Mouse (Mus musculus) MEL (cell line): ENCODE results near the gene Epb41l2. TPM values are rescaled to one million over a fixed set of nuclear protein-coding genes. Genes with fewer than 3 reads are reported as not detected.

Source experiments
- DNase-seq: peaks from one replicate; pipeline ENCODE4 v3.0.0; 2011; ENCODE audit warnings: low read depth, low spot score
- H3K27ac ChIP-seq: 2 replicates; pipeline ENCODE4 v1.5.1; 2012; ENCODE audit warnings: low read depth, mild to moderate bottlenecking, control low read depth, low read length, moderate library complexity; ENCODE audit not compliant: control insufficient read depth
- H3K27me3 ChIP-seq, 2 experiments: fragments of 150-350 bp in 1 of 2; sonication (generic) in 1 of 2; 2 replicates each; pipeline ENCODE4 v1.6.1; 2012; ENCODE audit warnings: low read length in 2 of 2, mild to moderate bottlenecking in 2 of 2, improper control_type of control experiment in 1 of 2, moderate library complexity in 1 of 2; ENCODE audit not compliant: insufficient read depth in 2 of 2, control insufficient read depth in 1 of 2
- H3K36me3 ChIP-seq, 2 experiments: 2 replicates each; pipeline ENCODE4 v1.6.1; 2012 to 2014; ENCODE audit warnings: low read length in 2 of 2, improper control_type of control experiment in 1 of 2, inconsistent platforms in 1 of 2, mild to moderate bottlenecking in 1 of 2; ENCODE audit not compliant: insufficient read depth in 2 of 2, control insufficient read depth in 1 of 2
- H3K4me1 ChIP-seq, 2 experiments: fragments of 150-350 bp in 1 of 2; sonication (generic) in 1 of 2; 2 replicates each; pipeline ENCODE4 v1.6.1; 2012; ENCODE audit warnings: low read length in 2 of 2, improper control_type of control experiment in 1 of 2, mild to moderate bottlenecking in 1 of 2; ENCODE audit not compliant: insufficient read depth in 2 of 2, control insufficient read depth in 1 of 2
- H3K4me3 ChIP-seq, 2 experiments: fragments of 150-350 bp in 1 of 2; sonication (generic) in 1 of 2; 2 replicates each; pipeline ENCODE4 v1.5.1; 2012; ENCODE audit warnings: low read depth in 2 of 2, low read length in 2 of 2, mild to moderate bottlenecking in 2 of 2, moderate library complexity in 2 of 2, control low read depth in 1 of 2, improper control_type of control experiment in 1 of 2; ENCODE audit not compliant: control insufficient read depth in 1 of 2, insufficient read depth in 1 of 2
- H3K79me2 ChIP-seq: 2 replicates; pipeline ENCODE4 v1.6.1; 2012; ENCODE audit warnings: mild to moderate bottlenecking, low read length, moderate library complexity; ENCODE audit not compliant: control insufficient read depth, poor library complexity, insufficient read depth
- H3K9ac ChIP-seq: 2 replicates; pipeline ENCODE4 v1.6.1; 2012; ENCODE audit warnings: low read depth, mild to moderate bottlenecking, control low read depth, low read length, moderate library complexity; ENCODE audit not compliant: control insufficient read depth, poor library complexity, severe bottlenecking
- H3K9me3 ChIP-seq: fragments of 150-350 bp; sonication (generic); replicated peaks from 2 replicates; pipeline ENCODE4 v1.6.1; 2012; ENCODE audit warnings: mild to moderate bottlenecking, low read length, improper control_type of control experiment, moderate library complexity; ENCODE audit not compliant: insufficient read depth
- CHD2 ChIP-seq: IDR thresholded peaks from 2 replicates; pipeline ENCODE4 v1.6.1; 2011; ENCODE audit warnings: low read length, improper control_type of control experiment
- CTCF ChIP-seq, 3 experiments: IDR thresholded peaks in 2 of 3; conservative IDR thresholded peaks in 1 of 3; 2 replicates each; pipeline ENCODE4 v1.5.1; 2011 to 2012; ENCODE audit warnings: low read length in 3 of 3, low read depth in 2 of 3, mild to moderate bottlenecking in 2 of 3, improper control_type of control experiment in 1 of 3, inconsistent platforms in 1 of 3, mixed read lengths in 1 of 3, moderate library complexity in 1 of 3; ENCODE audit not compliant: control insufficient read depth in 1 of 3, insufficient read depth in 1 of 3, poor library complexity in 1 of 3, severe bottlenecking in 1 of 3
- E2F4 ChIP-seq: IDR thresholded peaks from 2 replicates; pipeline ENCODE4 v1.6.1; 2011; ENCODE audit warnings: low read depth, low read length, improper control_type of control experiment, borderline replicate concordance
- ETS1 ChIP-seq: IDR thresholded peaks from 2 replicates; pipeline ENCODE4 v1.6.1; 2012; ENCODE audit warnings: low read depth, mild to moderate bottlenecking, inconsistent platforms, low read length, improper control_type of control experiment, moderate library complexity
- GATA1 ChIP-seq: IDR thresholded peaks from 2 replicates; pipeline ENCODE4 v1.6.1; 2011; ENCODE audit warnings: low read depth, low read length, improper control_type of control experiment
- HCFC1 ChIP-seq: IDR thresholded peaks from 2 replicates; pipeline ENCODE4 v1.6.1; 2012; ENCODE audit warnings: low read depth, mild to moderate bottlenecking, inconsistent platforms, low read length, improper control_type of control experiment, moderate library complexity
- KAT2A ChIP-seq: conservative IDR thresholded peaks from 2 replicates; pipeline ENCODE4 v1.6.1; 2012; ENCODE audit warnings: low read depth, low read length, improper control_type of control experiment, inconsistent platforms
- MAFK ChIP-seq: IDR thresholded peaks from 2 replicates; pipeline ENCODE4 v1.6.1; 2011; ENCODE audit warnings: low read depth, mild to moderate bottlenecking, low read length, improper control_type of control experiment, borderline replicate concordance
- POLR2AphosphoS2 ChIP-seq: IDR thresholded peaks from 2 replicates; pipeline ENCODE4 v1.6.1; 2011; ENCODE audit warnings: low read length, improper control_type of control experiment
- RCOR1 ChIP-seq: IDR thresholded peaks from 2 replicates; pipeline ENCODE4 v1.6.1; 2012; ENCODE audit warnings: low read depth, mild to moderate bottlenecking, inconsistent platforms, low read length, improper control_type of control experiment
- SMC3 ChIP-seq: IDR thresholded peaks from 2 replicates; pipeline ENCODE4 v1.6.1; 2011; ENCODE audit warnings: low read depth, low read length, improper control_type of control experiment
- TCF12 ChIP-seq: IDR thresholded peaks from 2 replicates; pipeline ENCODE4 v1.6.1; 2014; ENCODE audit warnings: low read depth, mild to moderate bottlenecking, inconsistent platforms, low read length, improper control_type of control experiment, moderate library complexity
- USF1 ChIP-seq: IDR thresholded peaks from 2 replicates; pipeline ENCODE4 v1.6.1; 2014; ENCODE audit warnings: low read depth, mild to moderate bottlenecking, inconsistent platforms, low read length, improper control_type of control experiment, moderate library complexity
- ZC3H11A ChIP-seq: IDR thresholded peaks from 2 replicates; pipeline ENCODE4 v1.6.1; 2012; ENCODE audit warnings: low read depth, mild to moderate bottlenecking, inconsistent platforms, low read length, improper control_type of control experiment
- ZKSCAN1 ChIP-seq: IDR thresholded peaks from 2 replicates; pipeline ENCODE4 v1.6.1; 2012; ENCODE audit warnings: low read depth, mild to moderate bottlenecking, inconsistent platforms, low read length, improper control_type of control experiment, moderate library complexity
- ZMIZ1 ChIP-seq: IDR thresholded peaks from 2 replicates; pipeline ENCODE4 v1.6.1; 2012; ENCODE audit warnings: low read depth, mild to moderate bottlenecking, inconsistent platforms, low read length, improper control_type of control experiment, moderate library complexity
- ZNF384 ChIP-seq: IDR thresholded peaks from 2 replicates; pipeline ENCODE4 v1.6.1; 2012; ENCODE audit warnings: low read depth, mild to moderate bottlenecking, inconsistent platforms, low read length, improper control_type of control experiment
- polyA plus RNA-seq, 2 experiments: library from polyadenylated mRNA; stranded (reverse) in 1 of 2; unstranded in 1 of 2; fragments of >175 nt in 1 of 2; fragments of >200 nt in 1 of 2; gene quantifications; 2 replicates each; pipeline versions ENCODE4 v1.2.1 to v1.2.4; 2012; ENCODE audit warnings: low replicate concordance in 2 of 2, low read depth in 1 of 2; ENCODE audit not compliant: insufficient read length in 2 of 2, insufficient read depth in 1 of 2, missing spikeins in 1 of 2
- total RNA-seq: library from RNA; depleted of rRNA; stranded (reverse); fragments of 300-350 nt; gene quantifications from 2 replicates; pipeline ENCODE4 v1.2.3, GENCODE M21; 2012

Gene Epb41l2
- total and polyA plus RNA-seq, 3 experiments, result 4.7 to 23.7 TPM; not detected in 1

DNA sequence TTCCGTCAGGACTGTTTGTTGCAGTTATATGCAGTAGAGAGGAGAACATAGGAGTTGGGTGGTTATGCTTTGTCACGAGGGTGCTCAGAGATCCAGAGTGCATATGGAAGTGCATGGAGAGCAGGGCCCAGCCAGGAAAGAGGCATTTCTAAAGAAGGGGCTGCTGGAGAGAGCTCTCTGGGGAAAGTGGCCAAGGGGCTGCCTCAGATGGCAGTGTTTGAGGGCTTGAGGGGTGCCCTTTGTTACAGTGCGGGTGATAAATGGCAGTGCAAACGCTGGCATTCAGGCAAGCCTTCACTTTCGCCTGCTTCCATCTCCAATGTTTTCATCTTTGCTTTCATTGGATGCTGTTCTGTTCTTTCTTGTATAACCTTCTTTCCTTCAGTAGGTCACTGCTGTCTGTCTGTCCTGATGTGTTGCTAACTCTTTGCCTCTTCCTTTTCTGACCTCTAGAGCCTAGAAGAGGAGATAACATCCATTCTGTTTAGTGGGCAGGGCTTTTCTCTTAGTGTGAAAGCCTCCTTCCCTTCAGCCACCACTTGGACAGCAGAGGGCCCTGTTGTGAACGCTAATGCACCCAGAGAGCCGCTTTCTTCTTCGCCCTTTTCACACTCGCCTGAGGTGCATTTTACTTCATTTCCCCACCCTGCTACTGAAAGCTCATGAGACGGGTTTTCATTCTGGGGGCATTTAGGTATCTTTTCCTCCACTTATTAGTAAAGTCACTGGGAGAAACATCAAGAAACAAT is 139.9 kb downstream of the Epb41l2 start:
- H3K9ac ChIP-seq, result no peak overlapping the region
- H3K79me2 ChIP-seq, result no peaks in the 10 kb centered on the region
- TF ChIP-seq ZMIZ1, result no peak
- no peak for TF ChIP-seq CTCF (IDR thresholded peaks at IDR 0.05 in 2 of 3, conservative IDR thresholded peaks at IDR 0.05 in 1 of 3; ENCODE audit: control insufficient read depth in 1 of 3, insufficient read depth in 1 of 3, low read depth in 2 of 3, low read length in 3 of 3, poor library complexity in 1 of 3, severe bottlenecking in 1 of 3)
- TF ChIP-seq POLR2AphosphoS2, result no peak
- TF ChIP-seq KAT2A, result no peak
- no peak for TF ChIP-seq ETS1
- TF ChIP-seq, all 39 proteins: peak for 0
- no peak overlapping the region for H3K4me3 ChIP-seq
- no peaks in the 10 kb centered on the region for H3K9me3 ChIP-seq
- no peak overlapping the region for H3K27ac ChIP-seq
- H3K36me3 ChIP-seq, result no peaks in the 10 kb centered on the region
- no peak for DNase-seq
- no peaks in the 10 kb centered on the region for H3K27me3 ChIP-seq
- H3K4me1 ChIP-seq, result no peaks in the 10 kb centered on the region

GRCm38 (mm10) chr10:25503250-25503649 is 143.7 kb downstream of the Epb41l2 start:
- TF ChIP-seq HCFC1 (no peak), E2F4 (no peak), RCOR1 (no peak), ZC3H11A (no peak), KAT2A (no peak), ZNF384 (no peak), CHD2 (no peak), GATA1 (no peak)
- no peak overlapping the region for H3K4me3 ChIP-seq
- H3K36me3 ChIP-seq, result no peaks in the 10 kb centered on the region

DNA sequence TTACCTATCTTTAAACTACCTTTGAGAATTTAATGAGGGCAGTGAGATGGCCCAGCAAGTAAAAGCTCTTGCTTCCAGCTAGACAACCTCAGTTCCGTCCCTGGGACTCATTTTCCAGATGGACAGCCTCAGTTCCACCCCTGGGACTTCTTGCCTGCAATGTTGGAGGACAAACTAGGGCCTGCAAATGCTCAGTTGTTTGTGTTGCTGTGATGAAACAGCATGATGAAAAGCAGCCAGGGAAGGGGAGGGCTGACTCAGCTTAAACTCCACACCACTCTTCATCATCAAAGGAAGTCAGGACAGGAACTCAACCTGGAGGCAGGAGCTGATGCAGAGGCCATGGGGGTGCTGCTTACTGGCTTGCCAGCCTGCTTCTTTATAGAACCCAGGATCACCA is 154.2 kb downstream of the Epb41l2 start:
- no peaks in the 10 kb centered on the region for H3K4me1 ChIP-seq
- no peak for DNase-seq
- H3K4me3 ChIP-seq, result no peak overlapping the region
- no peaks in the 10 kb centered on the region for H3K36me3 ChIP-seq
- H3K9me3 ChIP-seq, result no peaks in the 10 kb centered on the region
- no peak overlapping the region for H3K27ac ChIP-seq
- no peak overlapping the region for H3K9ac ChIP-seq
- no peaks in the 10 kb centered on the region for H3K79me2 ChIP-seq
- H3K27me3 ChIP-seq, result no peaks in the 10 kb centered on the region
- TF ChIP-seq MAFK (no peak), USF1 (no peak), RCOR1 (no peak), ZKSCAN1 (no peak), TCF12 (no peak), SMC3 (no peak)
- TF ChIP-seq, all 39 proteins: peak for 0

More at GRCm38 (mm10) chr10:25503250-25503649, 143.7 kb downstream of the Epb41l2 start:
- Histone ChIP-seq H3K9ac (no peak overlapping the region), H3K9me3 (no peaks in the 10 kb centered on the region), H3K27ac (no peak overlapping the region), H3K79me2 (no peaks in the 10 kb centered on the region), H3K27me3 (no peaks in the 10 kb centered on the region), H3K4me1 (no peaks in the 10 kb centered on the region)
- no peak for DNase-seq
